Mouse (Mus musculus) macrophage (primary cell): ENCODE data around the gene Fzd2. TPM values are rescaled to one million over a fixed set of nuclear protein-coding genes. Genes with fewer than 3 reads are reported as not detected.
"Not testable (repeated sequence)": the region's sequence is repeated elsewhere in the genome, so short reads cannot be mapped to it uniquely, and the experiment has no call there.

Source experiments
- H3K27ac ChIP-seq: fragments of 350-480 bp; formaldehyde crosslinking; 2 replicates; pipeline ENCODE4 v1.9.0; 2021
- H3K36me3 ChIP-seq: fragments of 350-480 bp; formaldehyde crosslinking; 2 replicates; pipeline ENCODE4 v1.9.0; 2021; ENCODE audit errors: inconsistent target
- H3K4me3 ChIP-seq: fragments of 350-480 bp; formaldehyde crosslinking; 2 replicates; pipeline ENCODE4 v1.9.0; 2021; ENCODE audit errors: inconsistent target
- H3K79me2 ChIP-seq: fragments of 350-480 bp; formaldehyde crosslinking; 2 replicates; pipeline ENCODE4 v1.9.0; 2021; ENCODE audit errors: inconsistent target
- WGBS: methylation state at CpG from one replicate; pipeline ENCODE4 v1.1.7; 2026; ENCODE audit warnings: inconsistent platforms; ENCODE audit not compliant: missing documents; 5-methylcytosine and 5-hydroxymethylcytosine counted together
- polyA plus RNA-seq: library from polyadenylated mRNA; stranded (reverse); fragments of 250-400 nt; gene quantifications from 3 replicates; pipeline ENCODE4 v1.2.4, GENCODE M21; 2018; ENCODE audit warnings: inconsistent platforms
- total RNA-seq, 78 experiments: library from RNA; depleted of rRNA; stranded (reverse); fragments of 250-400 nt; gene quantifications; 1 replicate in 9 of 78; 2 replicates in 24 of 78; 3 replicates in 43 of 78; 4 replicates in 2 of 78; pipeline ENCODE4 v1.2.4; 2018; ENCODE audit warnings: inconsistent platforms in 56 of 78

Fzd2 gene
- 1 to 10 TPM in 1 of 26 experiments, not detected in 25; 7.8 TPM for total RNA-seq (2018; cell fraction: chromatin; rRNA removed)
- total RNA-seq (2018; cell fraction: cytosol; rRNA removed) = under 1 TPM in 1 of 26 experiments, not detected in 25; 0.06 TPM
- total RNA-seq (2018; cell fraction: nucleus; rRNA removed) = 1 to 10 TPM in 1 of 26 experiments, not detected in 25; 1.0 TPM
- not detected in 3 replicates for polyA plus RNA-seq

DNA sequence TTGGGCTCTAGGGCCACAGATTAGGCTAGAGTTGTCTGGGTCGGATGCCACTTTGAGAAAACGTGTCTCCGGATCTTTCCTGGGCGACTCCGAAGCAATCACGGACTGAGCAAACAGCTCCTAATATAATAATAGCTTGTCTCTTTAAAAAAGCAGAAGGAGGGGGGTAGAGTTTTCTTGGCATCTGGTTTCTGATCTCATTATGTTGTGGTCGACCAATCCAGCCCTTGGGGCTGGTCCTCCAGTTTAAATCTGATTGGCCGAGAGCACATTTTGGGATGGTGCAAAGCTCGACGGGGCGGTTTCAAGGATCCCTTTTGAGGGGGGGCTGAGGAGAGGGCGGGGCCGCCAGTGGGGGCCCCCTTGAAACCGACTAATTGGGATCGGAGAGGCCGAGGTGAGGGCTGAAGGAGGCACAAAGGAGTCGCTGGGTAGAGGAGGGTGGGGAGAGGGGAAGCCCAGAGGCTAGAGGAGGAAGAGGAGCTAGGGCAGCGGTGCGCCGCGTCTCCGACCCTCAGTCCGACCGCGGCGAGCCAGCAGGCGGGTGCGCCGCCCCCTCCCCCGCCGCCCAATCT lies at the start of gene Fzd2:
Gene Fzd2 (plus strand): TSS at position 387 of the 575 bp plus-strand sequence.
- Histone ChIP-seq H3K36me3 (no peaks in the 10 kb centered on the region), H3K4me3 (peak within 1 kb of the TSS; percentile 23), H3K79me2 (no peaks in the 10 kb centered on the region), H3K27ac (no peak within 1 kb of the TSS)
- WGBS = 2% methylated on average over 29 of the region's 31 CpGs

DNA sequence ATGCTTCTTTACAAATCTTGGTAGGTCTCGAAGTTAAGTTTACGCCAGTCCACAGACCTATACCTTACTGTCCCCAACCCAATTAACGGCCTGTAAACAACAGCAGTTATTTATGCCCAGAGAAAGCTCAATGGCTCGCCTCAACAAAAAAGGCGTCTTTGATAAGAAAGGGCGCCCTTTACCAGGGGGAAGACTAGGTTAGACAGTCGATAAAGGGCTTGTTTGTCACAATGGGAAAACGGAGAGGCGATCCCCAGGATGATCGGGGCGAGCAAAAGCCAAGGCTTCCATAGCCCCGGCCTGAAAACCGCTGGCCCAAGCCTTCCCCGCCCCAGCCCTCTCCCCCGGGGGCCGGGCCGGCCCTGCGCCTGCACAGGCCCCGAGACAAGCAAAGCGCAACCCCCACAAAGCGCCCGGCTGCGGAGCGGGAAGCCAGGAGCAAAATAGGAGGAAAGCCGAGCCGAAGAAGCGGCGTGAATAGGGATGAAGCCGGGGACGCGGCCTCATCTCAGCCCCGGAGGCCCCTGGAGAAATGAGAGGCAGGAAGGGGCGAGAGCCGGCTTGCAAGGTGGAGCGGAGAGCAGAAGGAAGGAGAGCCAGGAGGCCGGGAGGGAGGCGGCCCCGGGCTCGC lies 48.7 kb upstream of the Fzd2 start:
- H3K27ac ChIP-seq = peak overlapping the region; percentile 37; the same call in 1 of the 2 replicates
- no peaks in the 10 kb centered on the region for H3K36me3 ChIP-seq
- peak overlapping the region; percentile 71 for H3K4me3 ChIP-seq
- WGBS = 1% methylated on average over 39 of the region's 39 CpGs
- peaks cover 53% of the 10 kb centered on the region for H3K79me2 ChIP-seq

DNA sequence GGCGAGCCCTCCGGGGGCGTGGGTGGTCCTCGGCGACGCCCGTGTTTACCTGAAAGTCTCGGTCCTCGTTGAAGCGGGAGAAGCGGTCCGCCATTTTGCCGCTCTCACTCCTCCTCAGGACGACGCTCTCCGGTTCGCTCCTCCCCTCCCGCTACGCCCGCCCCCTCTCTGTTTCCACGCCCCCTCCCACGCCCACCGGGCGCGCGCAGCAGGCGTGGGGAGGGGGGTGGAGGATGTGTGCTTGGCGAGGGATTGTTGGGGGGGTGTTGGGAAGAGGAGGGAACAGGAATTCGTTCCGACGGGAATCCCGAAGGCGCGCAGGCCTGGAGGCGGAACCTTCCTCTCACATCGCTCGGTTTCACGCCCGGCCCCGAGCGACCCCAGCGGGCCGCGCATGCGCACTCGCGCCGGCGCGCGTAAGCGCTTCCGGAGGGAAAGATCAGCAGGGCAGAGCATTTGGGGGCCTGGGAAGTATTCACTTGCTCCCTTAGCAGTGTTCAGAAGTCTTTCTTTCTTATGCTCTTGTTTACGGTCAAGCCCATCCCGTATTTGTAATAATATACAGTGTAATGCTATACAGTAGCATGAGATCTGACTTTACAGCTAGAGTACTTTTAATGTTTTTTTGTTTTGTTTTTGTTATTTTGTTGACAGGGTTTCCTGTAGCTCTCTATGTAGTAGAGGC lies 48.0 kb upstream of the Fzd2 start, which contains the start of gene Gpatch8:
Gene Gpatch8 (minus strand): TSS at position 362 of the 685 bp plus-strand sequence.
- H3K27ac ChIP-seq = peak within 1 kb of the TSS; percentile 37; the same call in 1 of the 2 replicates
- H3K36me3 ChIP-seq = no peaks in the 10 kb centered on the region
- 1% methylated on average over 50 of the region's 55 CpGs for WGBS
- H3K79me2 ChIP-seq = peaks cover 46% of the 10 kb centered on the region
- peak within 1 kb of the TSS; percentile 71 for H3K4me3 ChIP-seq

DNA sequence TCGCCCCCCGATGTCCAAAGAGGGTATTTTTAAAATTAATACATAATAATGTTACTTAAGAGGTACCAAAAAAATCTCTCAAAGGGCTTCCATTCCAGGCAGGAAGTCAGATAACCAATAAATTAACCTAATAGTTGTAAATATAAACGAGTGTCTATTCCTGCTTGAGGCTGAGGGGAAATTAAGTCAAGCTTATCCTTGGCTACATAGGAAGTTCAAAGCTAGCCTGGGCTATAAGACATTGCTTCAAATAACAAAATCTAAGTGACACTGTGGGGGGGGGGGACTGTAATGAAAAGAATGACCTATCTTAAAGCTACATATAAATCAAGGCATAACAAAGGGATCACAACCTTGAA lies 47.5 kb upstream of the Fzd2 start:
- Histone ChIP-seq H3K4me3 (peak overlapping the region; percentile 19; the same call in 1 of the 2 replicates), H3K36me3 (no peaks in the 10 kb centered on the region), H3K27ac (peak overlapping the region; percentile 13; the same call in 1 of the 2 replicates), H3K79me2 (peaks cover 41% of the 10 kb centered on the region)
- WGBS = 7% methylated on average over 3 of the region's 3 CpGs

DNA sequence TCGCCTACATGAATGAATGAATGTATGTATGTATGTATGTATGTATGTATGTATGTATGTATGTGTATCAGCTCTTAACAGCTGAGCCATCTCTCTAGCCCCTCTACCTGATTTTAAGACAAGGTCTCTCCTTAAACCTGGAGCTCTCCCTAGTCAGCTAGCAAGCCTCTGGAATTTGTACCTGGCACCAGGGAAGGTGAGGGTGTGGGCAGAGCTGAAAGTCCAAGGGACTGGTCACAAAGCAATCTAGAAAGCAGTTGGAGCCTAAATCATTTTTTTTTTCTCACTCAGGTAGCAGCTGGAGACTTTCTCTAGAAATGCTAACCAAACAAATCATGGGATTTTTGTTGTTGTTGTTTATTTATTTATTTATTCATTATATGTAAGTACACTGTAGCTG lies 46.8 kb upstream of the Fzd2 start:
- H3K27ac ChIP-seq = no peak overlapping the region
- H3K36me3 ChIP-seq = no peaks in the 10 kb centered on the region
- no peak overlapping the region for H3K4me3 ChIP-seq
- 100% methylated on average over 1 of the region's 1 CpGs for WGBS
- peaks cover 34% of the 10 kb centered on the region for H3K79me2 ChIP-seq

DNA sequence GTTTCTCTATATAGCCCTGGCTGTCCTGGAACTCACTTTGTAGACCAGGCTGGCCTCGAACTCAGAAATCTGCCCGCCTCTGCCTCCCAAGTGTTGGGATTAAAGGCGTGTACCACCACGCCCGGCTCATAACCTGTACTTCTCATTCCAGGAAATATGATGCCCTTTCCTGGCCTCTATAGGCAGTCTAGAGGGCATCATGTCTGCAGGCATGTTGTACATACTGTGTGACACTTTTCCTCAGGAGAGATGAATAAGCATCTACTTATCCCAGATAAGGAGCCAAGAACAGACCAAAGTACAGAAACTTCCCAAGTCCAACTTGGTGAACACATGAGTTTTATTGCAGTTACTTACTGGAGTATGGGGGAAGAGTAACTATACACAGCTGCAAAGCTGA lies 45.5 kb upstream of the Fzd2 start:
- Histone ChIP-seq H3K79me2 (peaks cover 21% of the 10 kb centered on the region), H3K27ac (no peak overlapping the region), H3K4me3 (no peak overlapping the region), H3K36me3 (no peaks in the 10 kb centered on the region)
- WGBS = 90% methylated on average over 3 of the region's 5 CpGs

DNA sequence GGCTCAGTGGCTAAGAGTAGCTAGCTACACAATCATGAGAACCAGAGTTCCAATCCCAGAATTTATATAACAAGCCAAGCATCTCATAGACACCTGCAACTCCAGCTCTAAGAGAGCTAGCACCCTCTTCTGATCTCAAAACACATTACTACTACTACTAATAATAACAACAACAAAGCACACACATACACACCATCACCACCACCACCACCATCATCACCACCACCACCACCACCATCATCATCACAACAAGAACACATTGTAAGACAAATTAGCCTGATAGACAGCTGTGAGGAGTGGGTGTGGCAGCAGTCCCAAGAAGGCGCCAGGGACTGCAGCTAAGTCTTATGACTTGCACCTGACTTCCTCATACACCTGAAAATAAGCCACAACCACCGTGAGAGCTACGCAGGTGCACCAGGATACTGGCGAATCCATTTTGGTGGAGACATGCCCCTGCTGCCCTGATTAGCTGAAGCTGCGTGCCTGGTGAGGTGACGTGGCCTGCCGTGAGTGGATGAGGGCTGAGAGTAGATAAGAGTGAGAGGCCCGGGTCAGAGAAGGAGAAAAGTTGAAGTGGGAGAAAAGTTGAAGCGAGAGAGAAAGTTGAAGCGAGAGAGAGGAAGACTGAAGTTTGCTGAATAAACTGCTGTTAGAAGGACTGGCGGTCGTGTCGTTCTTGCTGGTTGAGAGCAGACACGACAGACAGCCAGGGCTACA lies 39.1 kb upstream of the Fzd2 start:
- not testable (repeated sequence) for H3K27ac ChIP-seq, H3K79me2 ChIP-seq, H3K36me3 ChIP-seq, H3K4me3 ChIP-seq
- 87% methylated on average over 13 of the region's 14 CpGs for WGBS

DNA sequence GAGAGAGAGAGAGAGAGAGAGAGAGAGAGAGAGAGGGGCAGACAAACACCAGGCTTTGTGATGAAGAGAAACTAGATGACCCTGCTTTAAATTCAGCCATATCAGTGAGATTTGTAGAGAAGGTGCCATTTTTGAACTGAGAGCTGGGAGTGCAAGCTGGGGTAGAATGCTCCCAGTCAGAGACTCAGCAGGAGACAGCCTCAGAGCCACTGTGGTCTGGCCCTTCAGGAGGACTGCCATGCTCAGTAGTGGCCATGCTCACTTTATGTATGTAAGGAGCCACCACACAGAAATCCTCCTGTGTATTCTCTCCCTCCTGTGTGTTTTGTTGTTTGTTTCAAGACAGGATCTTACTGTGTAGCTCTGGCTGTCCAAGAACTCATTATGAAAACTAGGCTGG lies 38.5 kb upstream of the Fzd2 start:
- no peaks in the 10 kb centered on the region for H3K36me3 ChIP-seq
- no peak overlapping the region for H3K4me3 ChIP-seq
- H3K79me2 ChIP-seq = no peaks in the 10 kb centered on the region
- H3K27ac ChIP-seq = no peak overlapping the region

DNA sequence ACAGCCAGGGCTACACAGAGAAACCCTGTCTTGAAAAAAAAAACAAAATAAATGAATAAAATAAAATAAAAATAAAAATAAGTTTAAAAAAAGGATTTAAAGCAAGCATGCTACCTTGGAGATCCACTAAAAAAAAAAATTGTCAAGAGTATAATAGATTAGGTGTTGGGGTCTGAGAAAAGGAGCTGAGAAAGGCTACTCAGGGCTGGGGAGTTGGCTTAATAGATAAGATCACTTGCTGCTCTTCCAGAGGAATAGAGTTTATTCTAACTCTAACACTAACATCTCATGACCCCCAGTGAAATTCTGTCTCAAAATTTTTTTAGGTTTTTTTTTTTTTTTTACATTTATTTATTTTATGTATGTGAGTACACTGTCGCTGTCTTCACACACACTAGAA lies 37.9 kb upstream of the Fzd2 start:
- H3K4me3 ChIP-seq = no peak overlapping the region
- H3K36me3 ChIP-seq = no peaks in the 10 kb centered on the region
- H3K79me2 ChIP-seq = no peaks in the 10 kb centered on the region
- 100% methylated on average over 1 of the region's 1 CpGs for WGBS
- H3K27ac ChIP-seq = no peak overlapping the region

DNA sequence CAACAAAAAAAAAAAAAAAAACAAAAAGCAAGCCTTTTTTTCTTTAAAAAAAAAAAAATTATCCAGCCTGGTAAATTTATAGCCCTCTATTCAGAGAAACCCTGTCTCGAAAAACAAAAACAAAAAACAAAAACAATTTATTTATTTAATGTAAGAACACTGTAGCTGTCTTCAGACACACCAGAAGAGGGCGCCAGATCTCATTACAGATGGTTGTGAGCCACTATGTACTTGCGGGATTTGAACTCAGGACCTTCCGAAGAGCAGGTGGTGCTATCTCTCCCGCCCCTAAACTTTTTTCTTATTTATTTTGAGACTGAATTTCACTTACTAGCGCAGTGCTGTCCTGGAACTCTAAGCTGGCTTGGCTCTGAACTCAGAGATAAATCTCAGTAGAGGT lies 37.0 kb upstream of the Fzd2 start:
- Histone ChIP-seq H3K79me2 (no peaks in the 10 kb centered on the region), H3K4me3 (no peak overlapping the region), H3K36me3 (no peaks in the 10 kb centered on the region), H3K27ac (no peak overlapping the region)
- 83% methylated on average over 6 of the region's 6 CpGs for WGBS

DNA sequence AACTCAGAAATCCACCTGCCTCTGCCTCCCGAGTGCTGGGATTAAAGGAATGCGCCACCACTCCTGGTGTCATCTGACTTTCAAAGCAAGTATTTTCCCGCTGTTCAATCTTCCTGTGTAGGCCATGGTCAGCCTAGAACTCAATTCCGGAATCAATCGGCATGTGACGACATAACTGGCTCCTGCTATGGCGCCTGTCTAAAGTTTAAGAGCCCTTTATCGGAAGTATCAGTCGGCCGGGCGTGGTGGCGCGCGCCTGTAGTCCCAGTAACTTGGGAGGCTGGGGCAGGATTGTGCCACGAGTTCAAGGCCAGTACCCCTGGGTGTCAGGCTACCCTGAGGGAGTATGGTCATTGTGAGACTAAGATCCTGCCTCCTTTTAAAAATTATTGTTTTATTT lies 36.5 kb upstream of the Fzd2 start:
- Histone ChIP-seq H3K4me3 (no peak overlapping the region), H3K79me2 (no peaks in the 10 kb centered on the region), H3K27ac (no peak overlapping the region), H3K36me3 (no peaks in the 10 kb centered on the region)
- 94% methylated on average over 15 of the region's 15 CpGs for WGBS

DNA sequence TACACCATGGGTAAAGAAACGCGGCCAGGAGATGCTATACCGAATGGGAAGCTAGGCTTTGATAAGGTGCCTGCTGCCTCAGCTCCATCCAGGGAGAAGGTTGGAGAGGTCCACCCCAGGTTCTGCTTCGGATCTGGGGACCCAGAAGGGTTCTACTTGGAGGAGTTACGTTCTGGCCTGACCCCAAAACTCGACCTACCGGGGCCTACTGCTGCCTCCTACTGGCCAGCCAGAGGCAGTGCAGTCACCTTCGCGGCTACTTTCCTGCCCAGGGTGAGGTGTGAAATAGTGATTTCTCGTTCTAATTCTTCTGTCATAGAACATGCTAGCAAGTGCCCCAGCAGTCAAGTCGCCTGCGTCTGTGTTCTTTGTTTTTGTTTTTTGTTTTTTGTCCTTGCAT lies 36.0 kb upstream of the Fzd2 start:
- no peaks in the 10 kb centered on the region for H3K79me2 ChIP-seq
- 78% methylated on average over 12 of the region's 12 CpGs for WGBS
- H3K27ac ChIP-seq = no peak overlapping the region
- H3K36me3 ChIP-seq = no peaks in the 10 kb centered on the region
- H3K4me3 ChIP-seq = no peak overlapping the region

DNA sequence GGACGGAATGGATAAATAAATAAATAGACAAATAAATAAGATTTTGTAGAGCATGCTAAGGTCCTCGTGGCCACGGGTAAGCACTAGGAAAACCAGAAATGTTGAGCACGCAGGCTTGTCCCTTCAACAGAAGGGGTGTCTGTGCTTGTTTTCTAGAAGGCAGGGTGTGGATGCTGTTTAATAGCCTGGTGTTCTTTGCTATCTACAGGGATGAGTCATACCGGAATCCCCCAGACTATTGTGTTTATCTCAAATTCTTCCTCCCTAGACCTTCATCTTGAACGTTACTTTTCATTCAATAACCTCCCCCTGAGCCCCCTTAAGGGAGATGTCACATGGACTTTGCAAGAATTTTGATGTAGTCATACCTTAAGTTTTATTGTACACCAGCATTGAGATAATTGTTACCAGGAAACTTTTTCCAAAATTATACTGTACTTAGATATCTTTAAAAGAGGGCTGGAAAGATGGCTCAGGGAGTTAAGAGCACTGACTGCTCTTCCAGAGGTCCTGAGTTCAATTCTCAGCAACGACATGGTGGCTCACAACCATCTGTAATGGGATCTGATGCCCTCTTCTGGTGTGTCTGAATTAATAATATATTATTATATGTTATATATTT lies 35.3 kb upstream of the Fzd2 start:
- no peaks in the 10 kb centered on the region for H3K36me3 ChIP-seq
- 75% methylated on average over 7 of the region's 7 CpGs for WGBS
- no peaks in the 10 kb centered on the region for H3K79me2 ChIP-seq
- no peak overlapping the region for H3K4me3 ChIP-seq
- no peak overlapping the region for H3K27ac ChIP-seq
